Mouse (Mus musculus) cortical plate, adult 2 months (tissue): ENCODE data around the gene Slco3a1. TPM values are rescaled to one million over a fixed set of nuclear protein-coding genes. Genes with fewer than 3 reads are reported as not detected.

Experiments used
- H3K27ac ChIP-seq: fragments of 200-500 bp; 2 replicates; pipeline ENCODE4 v1.5.1; 2012; ENCODE audit warnings: low read length, control low read depth, inconsistent platforms; ENCODE audit not compliant: insufficient read depth
- H3K4me1 ChIP-seq: fragments of 200-500 bp; 2 replicates; pipeline ENCODE4 v1.6.1; 2011; ENCODE audit warnings: low read length; ENCODE audit not compliant: control insufficient read depth, insufficient read depth
- H3K4me3 ChIP-seq: fragments of 200-500 bp; 2 replicates; pipeline ENCODE4 v1.5.1; 2011; ENCODE audit warnings: mild to moderate bottlenecking, low read length, control low read depth; ENCODE audit not compliant: insufficient read depth
- CTCF ChIP-seq: fragments of 200-500 bp; IDR thresholded peaks from 2 replicates; pipeline ENCODE4 v1.5.1; 2011; ENCODE audit warnings: mild to moderate bottlenecking, control low read depth, low read length; ENCODE audit not compliant: insufficient read depth; ENCODE audit errors: extremely low read depth
- POLR2A ChIP-seq: fragments of 200-500 bp; IDR thresholded peaks from 2 replicates; pipeline ENCODE4 v1.6.1; 2011; ENCODE audit warnings: mild to moderate bottlenecking, low read length, control low read depth; ENCODE audit not compliant: insufficient read depth; ENCODE audit errors: extremely low read depth
- polyA plus RNA-seq: library from polyadenylated mRNA; depleted of rRNA; stranded (reverse); fragments of >200 nt; gene quantifications from 2 replicates; pipeline ENCODE4 v1.2.3, GENCODE M21; 2012; rRNA removed

The Slco3a1 gene
- 22.9 and 26.5 TPM in 2 replicates for polyA plus RNA-seq

GRCm38 (mm10) chr7:74554608-74555311 lies at the start of gene Slco3a1:
Gene Slco3a1 (minus strand): TSS chr7:74554780.
- TF ChIP-seq CTCF (peak; percentile 59), POLR2A (peak; percentile 19; the same call in 1 of the 2 replicates)
- H3K4me3 ChIP-seq: peak within 1 kb of the TSS; percentile 75
- no peaks in the 10 kb centered on the region for H3K4me1 ChIP-seq
- peak within 1 kb of the TSS; percentile 91 for H3K27ac ChIP-seq

- Histone ChIP-seq H3K27ac (no peak overlapping the region), H3K4me3 (no peak overlapping the region), H3K4me1 (no peaks in the 10 kb centered on the region)
- TF ChIP-seq POLR2A: no peak
- TF ChIP-seq CTCF: no peak
Observed at GRCm38 (mm10) chr7:74600996-74601395, 46.4 kb upstream of the Slco3a1 start.

DNA sequence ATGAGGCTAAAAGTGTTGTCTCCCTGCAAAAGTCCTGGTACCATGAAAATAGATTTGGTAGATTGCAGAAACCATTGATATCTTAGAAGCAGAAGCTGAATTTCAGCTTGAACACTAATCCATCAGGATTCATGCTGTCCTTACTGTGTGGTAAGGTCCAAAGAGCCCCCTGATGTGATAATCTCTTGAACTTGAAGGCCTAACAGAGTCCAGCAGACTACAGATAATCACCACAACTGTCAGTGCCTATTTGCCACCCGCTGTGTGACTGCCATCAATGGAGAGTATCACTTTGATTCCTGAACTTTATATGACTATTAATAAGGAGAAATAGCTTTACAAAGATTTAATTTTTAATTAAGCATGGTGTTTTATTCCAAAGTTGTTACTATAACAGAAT lies 24.8 kb upstream of the Slco3a1 start:
- Histone ChIP-seq H3K4me1 (no peaks in the 10 kb centered on the region), H3K4me3 (no peak overlapping the region), H3K27ac (no peak overlapping the region)
- TF ChIP-seq POLR2A (no peak), CTCF (no peak)

DNA sequence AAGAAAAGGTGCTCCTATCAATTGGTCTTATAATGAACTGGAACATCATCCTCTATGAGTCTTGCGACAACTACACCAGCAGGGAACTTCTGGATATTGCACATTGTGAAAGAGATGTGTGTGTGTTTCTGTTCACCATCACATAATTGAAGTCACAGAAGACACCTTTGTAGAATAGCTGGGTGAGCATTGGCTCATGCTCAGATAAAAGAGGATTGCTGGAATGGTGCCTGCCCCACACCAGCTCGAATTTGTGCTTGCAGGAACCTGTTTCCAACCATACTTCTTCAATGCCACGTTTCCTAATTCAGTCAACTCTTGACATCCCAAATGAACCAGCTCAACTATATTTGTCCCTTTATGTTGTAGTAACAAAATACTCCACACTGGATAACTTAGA lies 21.1 kb upstream of the Slco3a1 start:
- H3K27ac ChIP-seq: no peak overlapping the region
- no peaks in the 10 kb centered on the region for H3K4me1 ChIP-seq
- TF ChIP-seq POLR2A (no peak), CTCF (no peak)
- H3K4me3 ChIP-seq: no peak overlapping the region

GRCm38 (mm10) chr7:74555416-74555815 lies 836 bp upstream of the Slco3a1 start:
- peak overlapping the region; percentile 75 for H3K4me3 ChIP-seq
- no peaks in the 10 kb centered on the region for H3K4me1 ChIP-seq
- TF ChIP-seq CTCF (peak; percentile 56), POLR2A (no peak)
- no peak overlapping the region for H3K27ac ChIP-seq

DNA sequence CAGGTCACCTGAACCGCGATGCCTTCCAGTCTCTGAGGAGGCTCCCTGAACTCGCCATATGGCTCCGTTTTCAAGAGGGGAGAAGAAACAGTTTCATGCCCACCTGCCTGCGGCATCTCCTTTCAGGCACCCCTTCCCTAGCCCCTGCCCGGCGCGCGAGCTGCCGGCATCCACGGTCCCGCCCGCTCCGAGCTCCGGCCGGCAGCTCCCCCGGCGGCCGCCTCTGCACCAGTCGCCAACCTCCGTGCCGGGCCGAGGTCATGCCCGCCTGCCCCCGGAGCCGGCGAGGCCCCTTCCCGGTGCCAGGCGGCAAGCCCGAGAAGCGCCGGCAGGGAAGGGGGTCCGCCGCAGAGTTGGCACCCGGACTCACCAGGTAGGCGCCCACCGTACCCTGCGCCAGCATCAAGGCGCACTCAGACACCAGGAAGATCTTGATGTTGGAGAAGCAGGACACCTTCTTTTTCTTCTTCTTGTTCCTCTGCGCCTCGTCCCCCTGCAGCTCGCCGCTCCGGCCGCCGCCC lies 479 bp downstream of the Slco3a1 start:
- H3K27ac ChIP-seq: peak overlapping the region; percentile 91
- H3K4me3 ChIP-seq: peak overlapping the region; percentile 75
- H3K4me1 ChIP-seq: no peaks in the 10 kb centered on the region
- TF ChIP-seq CTCF (no peak), POLR2A (no peak)

GRCm38 (mm10) chr7:74553111-74553650 lies 1.4 kb downstream of the Slco3a1 start:
- Histone ChIP-seq H3K4me3 (peak overlapping the region; percentile 75), H3K27ac (no peak overlapping the region), H3K4me1 (no peaks in the 10 kb centered on the region)
- no peak for TF ChIP-seq CTCF
- TF ChIP-seq POLR2A: no peak

- Histone ChIP-seq H3K27ac (no peak overlapping the region), H3K4me1 (no peaks in the 10 kb centered on the region), H3K4me3 (peak overlapping the region; percentile 75)
- TF ChIP-seq CTCF: no peak
- no peak for TF ChIP-seq POLR2A
Observed at GRCm38 (mm10) chr7:74552546-74552945, 2.0 kb downstream of the Slco3a1 start.

DNA sequence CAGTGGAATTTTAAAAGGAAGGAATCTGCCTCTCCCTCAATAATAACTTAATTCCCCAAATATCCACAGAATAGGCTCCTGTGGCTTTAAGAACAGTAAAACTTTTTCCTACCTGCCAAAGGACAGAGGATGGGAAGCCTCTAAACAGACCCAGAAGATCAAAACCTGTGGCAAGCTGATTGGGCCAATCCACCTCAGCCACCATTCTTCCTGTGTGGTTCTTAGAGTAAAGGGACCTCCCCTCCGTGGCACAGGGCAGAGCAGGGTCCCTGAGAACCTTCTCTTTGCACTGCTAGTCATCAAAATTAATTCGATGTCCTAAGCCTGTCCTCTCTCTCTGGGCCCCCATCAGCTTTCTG lies 2.6 kb downstream of the Slco3a1 start:
- Histone ChIP-seq H3K27ac (no peak overlapping the region), H3K4me3 (peak overlapping the region; percentile 75; the same call in 1 of the 2 replicates), H3K4me1 (no peaks in the 10 kb centered on the region)
- TF ChIP-seq CTCF: no peak
- no peak for TF ChIP-seq POLR2A

DNA sequence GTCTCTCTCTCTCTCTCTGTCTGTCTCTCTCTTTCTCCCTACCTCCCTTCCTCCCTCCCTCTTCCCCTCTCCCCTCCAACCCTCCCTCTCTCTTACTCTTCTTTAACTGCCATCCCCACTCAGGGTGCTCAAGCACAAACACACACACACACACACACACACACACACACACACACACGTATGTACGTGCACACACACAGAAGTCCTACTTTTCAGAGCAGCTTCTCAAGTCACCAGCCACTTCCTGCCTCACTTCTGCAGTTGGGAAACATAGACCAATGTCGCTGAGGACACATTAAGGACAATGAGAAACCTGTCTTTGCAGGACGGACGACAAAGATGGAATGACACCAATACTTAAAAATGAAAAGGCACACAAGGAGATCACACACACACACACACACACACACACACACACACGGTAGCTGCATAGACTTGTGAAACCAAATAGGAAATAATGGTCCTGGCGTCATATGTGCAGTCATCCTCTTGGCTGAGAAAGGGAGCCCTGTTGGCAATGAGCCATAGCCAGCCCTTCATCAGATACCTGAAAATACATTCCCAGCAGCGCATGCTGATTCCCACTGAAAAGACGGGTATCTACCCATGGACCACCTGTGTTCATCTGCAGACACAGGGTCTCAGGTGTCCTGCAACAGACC lies 3.1 kb downstream of the Slco3a1 start:
- TF ChIP-seq CTCF: no peak
- no peak for TF ChIP-seq POLR2A
- no peak overlapping the region for H3K27ac ChIP-seq
- no peaks in the 10 kb centered on the region for H3K4me1 ChIP-seq
- H3K4me3 ChIP-seq: no peak overlapping the region
